Mouse (Mus musculus) bone marrow, adult 2 months (tissue): ENCODE measurements at regions not wholly inside any gene's neighbourhood (a gene's known extent, or its start where the extent isn't known, plus 50 kb on each side); places are given as distances from the start of the nearest gene placed in this dataset.

Experiments used
- H3K27ac ChIP-seq: fragments of 200-500 bp; 2 replicates; pipeline ENCODE4 v1.5.1; 2012; ENCODE audit warnings: low read depth, mild to moderate bottlenecking, control low read depth, inconsistent platforms, low read length; ENCODE audit not compliant: control insufficient read depth, poor library complexity, insufficient read depth
- H3K4me1 ChIP-seq: fragments of 200-500 bp; 2 replicates; pipeline ENCODE4 v1.6.1; 2011; ENCODE audit warnings: low read length; ENCODE audit not compliant: control insufficient read depth, insufficient read depth
- H3K4me3 ChIP-seq: fragments of 200-500 bp; replicated peaks from 2 replicates; pipeline ENCODE3; 2011; ENCODE audit warnings: mild to moderate bottlenecking, low read depth, low read length, control low read depth; ENCODE audit not compliant: control insufficient read depth
- CTCF ChIP-seq: fragments of 200-500 bp; IDR thresholded peaks from 2 replicates; pipeline ENCODE4 v1.5.1; 2011; ENCODE audit warnings: low read length, control low read depth; ENCODE audit not compliant: control insufficient read depth, insufficient read depth
- POLR2A ChIP-seq: fragments of 200-500 bp; IDR thresholded peaks from 2 replicates; pipeline ENCODE4 v1.6.1; 2011; ENCODE audit warnings: low read depth, mild to moderate bottlenecking, control low read depth, low read length, borderline replicate concordance; ENCODE audit not compliant: control insufficient read depth
- WGBS: fragments of 180-500 bp; shearing (Covaris S2); methylation state at CpG from one replicate; pipeline ENCODE4 v1.1.7; 2018; 5-methylcytosine and 5-hydroxymethylcytosine counted together

DNA sequence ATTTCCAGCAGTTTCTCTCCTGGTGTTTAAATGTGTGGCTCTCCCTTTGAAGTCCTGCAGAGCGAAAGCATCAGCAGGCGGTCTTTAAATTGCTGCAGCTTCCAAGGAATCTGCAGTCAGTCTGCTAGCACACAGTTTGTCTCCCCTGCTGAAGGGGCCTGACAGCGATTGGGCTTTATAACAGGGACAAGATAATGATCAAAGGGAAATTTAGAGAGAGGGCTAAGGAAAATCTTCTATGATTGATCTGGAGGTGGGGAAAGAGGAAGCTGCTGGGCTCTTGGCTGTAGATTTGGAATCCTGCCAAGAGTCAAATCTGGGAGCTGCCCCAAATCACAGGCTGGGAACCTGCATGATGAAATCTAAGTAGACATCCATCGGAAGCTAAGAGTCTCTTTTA is 1348.8 kb downstream of the Gsdmc2 start:
- 53% methylated on average over 4 of the region's 4 CpGs for WGBS

DNA sequence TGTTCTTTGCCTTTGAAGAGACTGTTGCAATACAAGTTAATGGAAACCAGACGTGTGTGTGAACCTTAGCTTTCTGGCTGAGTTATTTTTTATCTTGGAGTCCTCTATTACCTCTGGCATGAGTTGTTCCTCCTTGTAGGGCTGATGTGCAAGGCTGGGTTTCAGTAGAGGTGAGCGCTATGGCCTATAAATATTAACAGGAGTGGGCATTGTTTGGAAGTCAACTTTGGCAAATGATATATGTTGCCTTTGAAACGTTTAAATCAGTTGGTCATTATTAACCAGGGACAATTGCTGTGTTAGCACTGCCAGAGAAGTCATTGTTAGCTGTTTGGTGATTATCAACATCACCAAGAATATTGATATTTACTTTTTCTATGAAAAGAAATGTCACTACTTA is 1352.6 kb downstream of the Gsdmc2 start:
- 65% methylated on average over 3 of the region's 3 CpGs for WGBS
- TF ChIP-seq POLR2A, result no peak
- TF ChIP-seq CTCF, result no peak
- no peak overlapping the region for H3K27ac ChIP-seq
- H3K4me1 ChIP-seq, result no peaks in the 10 kb centered on the region
- no peak overlapping the region for H3K4me3 ChIP-seq

More for the DNA sequence above, 1348.8 kb downstream of the Gsdmc2 start:
- TF ChIP-seq POLR2A (no peak), CTCF (no peak)
- Histone ChIP-seq H3K4me3 (no peak overlapping the region), H3K27ac (no peak overlapping the region), H3K4me1 (no peaks in the 10 kb centered on the region)

DNA sequence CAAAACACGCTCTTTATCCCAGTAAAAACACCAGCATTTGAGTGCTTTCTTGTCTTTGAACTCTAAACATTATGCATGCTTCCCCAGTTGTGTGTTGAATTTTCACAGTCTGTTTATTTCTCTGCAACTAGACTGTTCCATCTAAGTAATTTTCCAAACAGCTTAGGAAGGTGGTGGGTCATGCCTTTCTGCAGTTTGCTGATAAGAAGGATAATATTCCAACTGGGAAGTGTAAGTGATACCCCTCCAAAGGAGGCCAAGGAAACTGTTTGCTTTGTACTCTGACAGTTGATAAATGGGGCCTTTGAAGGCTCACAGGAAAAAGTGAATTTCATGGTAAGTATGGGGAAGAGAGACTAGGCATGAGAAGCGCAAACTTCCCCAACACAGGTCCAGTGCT is 1354.4 kb downstream of the Gsdmc2 start:
- TF ChIP-seq CTCF (no peak), POLR2A (no peak)
- Histone ChIP-seq H3K4me3 (no peak overlapping the region), H3K27ac (no peak overlapping the region), H3K4me1 (no peaks in the 10 kb centered on the region)
- WGBS, result 87% methylated on average over 2 of the region's 2 CpGs

DNA sequence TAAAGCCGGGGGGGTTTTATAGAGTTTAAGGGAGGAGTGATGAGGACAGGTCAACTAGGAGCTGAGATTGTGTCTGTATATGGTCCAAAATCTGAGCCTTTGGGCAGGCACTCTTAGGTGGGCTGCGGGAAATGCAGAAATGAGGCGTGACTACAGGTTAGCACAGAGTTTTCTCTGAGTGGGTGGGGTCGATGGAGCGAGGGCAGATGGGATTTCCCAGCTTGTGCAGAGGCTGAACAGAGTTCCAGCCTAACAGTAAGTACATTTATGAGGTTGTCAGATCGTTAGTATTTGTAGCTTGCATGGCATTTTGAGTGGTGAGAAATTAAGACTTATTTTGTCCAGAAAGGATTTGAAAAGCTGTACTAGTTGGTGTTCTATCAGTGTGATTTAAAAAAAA is 1358.4 kb downstream of the Gsdmc2 start:
- TF ChIP-seq POLR2A (no peak), CTCF (no peak)
- H3K27ac ChIP-seq, result no peak overlapping the region
- no peaks in the 10 kb centered on the region for H3K4me1 ChIP-seq
- 78% methylated on average over 6 of the region's 6 CpGs for WGBS
- H3K4me3 ChIP-seq, result no peak overlapping the region

DNA sequence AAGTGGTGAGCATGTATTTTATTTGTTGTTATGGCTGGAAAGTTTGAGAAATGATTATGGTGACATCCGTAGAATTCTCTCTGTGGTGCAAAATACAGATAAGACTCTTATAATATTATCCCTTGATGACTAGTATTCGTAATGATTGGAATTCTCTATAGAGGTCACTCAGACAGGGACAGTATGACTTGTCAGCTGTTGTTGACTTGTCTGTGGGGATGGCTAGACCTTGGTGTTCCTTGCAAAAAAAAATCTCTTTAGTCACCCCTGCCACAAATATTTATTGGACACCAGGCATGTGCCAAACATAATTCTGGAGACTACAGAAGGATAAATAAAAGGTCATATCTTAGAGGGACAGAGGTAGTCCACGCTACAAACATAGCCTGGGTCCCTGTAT is 1360.6 kb downstream of the Gsdmc2 start:
- Histone ChIP-seq H3K27ac (no peak overlapping the region), H3K4me3 (no peak overlapping the region), H3K4me1 (no peaks in the 10 kb centered on the region)
- WGBS, result 78% methylated on average over 3 of the region's 3 CpGs
- TF ChIP-seq POLR2A (no peak), CTCF (no peak)

DNA sequence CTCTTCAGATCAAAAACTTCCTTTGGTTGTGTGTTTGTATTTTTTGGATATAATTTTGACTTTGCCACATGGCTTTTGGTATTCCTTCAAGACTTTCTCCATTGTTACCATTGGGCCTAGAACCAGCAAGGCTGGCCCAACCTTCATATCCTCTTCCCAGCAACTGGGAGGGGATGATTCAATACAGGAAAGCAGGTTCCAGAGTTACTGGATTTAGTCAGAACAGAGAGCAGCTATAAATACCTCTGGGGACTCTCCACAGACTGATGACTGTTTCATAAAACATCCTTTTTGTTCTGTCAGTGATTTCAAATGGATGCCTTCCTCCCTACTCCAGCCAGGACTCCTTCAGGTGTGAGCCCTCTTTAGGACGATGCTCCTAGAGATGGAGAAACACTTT is 1361.4 kb downstream of the Gsdmc2 start:
- H3K27ac ChIP-seq, result no peak overlapping the region
- no peak for TF ChIP-seq POLR2A
- no peak for TF ChIP-seq CTCF
- no peaks in the 10 kb centered on the region for H3K4me1 ChIP-seq
- no peak overlapping the region for H3K4me3 ChIP-seq
- 68% methylated on average over 1 of the region's 1 CpGs for WGBS

DNA sequence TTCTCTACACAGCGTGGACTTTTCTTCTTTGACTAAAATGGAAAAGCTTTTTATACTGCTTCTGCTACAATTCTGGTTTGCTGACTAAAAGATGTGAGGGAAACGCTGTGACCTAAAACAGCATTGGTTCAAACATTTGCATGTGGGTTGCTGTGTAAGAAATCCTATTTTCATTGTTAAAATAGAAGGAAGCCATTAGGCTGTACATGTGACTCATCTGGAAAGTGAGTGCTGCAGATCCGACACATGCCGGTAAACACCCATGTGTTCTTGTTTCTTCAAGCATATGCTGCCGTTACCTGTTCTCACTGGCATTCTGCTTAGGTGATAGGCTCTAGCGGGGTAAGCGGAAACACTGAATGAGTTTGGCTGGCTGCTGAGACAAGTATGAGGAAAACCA is 1362.6 kb downstream of the Gsdmc2 start:
- Histone ChIP-seq H3K4me3 (no peak overlapping the region), H3K27ac (no peak overlapping the region), H3K4me1 (no peaks in the 10 kb centered on the region)
- WGBS, result 86% methylated on average over 7 of the region's 7 CpGs
- TF ChIP-seq POLR2A (no peak), CTCF (no peak)

DNA sequence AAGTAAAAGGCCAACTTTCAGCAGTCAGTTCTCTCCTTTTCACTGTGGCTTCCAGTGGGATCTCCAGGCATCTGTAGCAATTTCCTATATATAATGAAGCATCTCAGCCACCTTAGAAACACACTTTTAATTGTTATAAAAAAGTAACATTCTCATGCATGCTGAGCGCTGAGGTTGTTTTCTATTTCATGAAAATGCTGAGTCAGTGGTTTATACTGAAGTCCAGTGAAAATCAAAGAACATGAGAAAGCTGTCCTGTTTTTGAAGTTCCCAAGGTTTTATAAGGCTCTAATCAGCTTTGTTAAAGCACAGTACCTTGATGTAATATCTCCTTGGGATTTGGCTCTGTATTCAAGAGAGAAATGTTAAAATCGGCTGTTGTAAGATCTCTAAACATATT is 1367.2 kb downstream of the Gsdmc2 start:
- 78% methylated on average over 2 of the region's 2 CpGs for WGBS
- H3K4me3 ChIP-seq, result no peak overlapping the region
- no peaks in the 10 kb centered on the region for H3K4me1 ChIP-seq
- H3K27ac ChIP-seq, result no peak overlapping the region
- TF ChIP-seq POLR2A (no peak), CTCF (no peak)

DNA sequence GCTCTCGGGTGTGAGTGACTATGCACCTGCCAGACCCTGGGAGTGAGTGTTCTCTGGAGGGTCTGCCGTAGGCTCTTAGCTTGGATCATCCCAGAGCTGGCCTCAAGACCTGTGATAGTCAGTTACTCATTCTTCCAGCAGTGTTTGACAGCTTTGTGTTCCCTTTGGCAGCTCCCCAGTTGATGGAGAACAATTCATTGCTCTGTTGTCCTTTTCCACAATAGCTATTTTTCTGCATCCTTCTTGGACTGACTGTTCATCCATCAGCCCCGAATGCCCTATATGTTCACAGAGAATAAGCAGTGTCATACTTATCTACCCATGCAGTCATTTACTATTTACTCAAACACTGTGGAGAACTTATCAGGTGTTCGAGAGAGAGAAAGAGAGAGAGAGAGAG is 1368.5 kb downstream of the Gsdmc2 start:
- Histone ChIP-seq H3K4me3 (no peak overlapping the region), H3K4me1 (no peaks in the 10 kb centered on the region), H3K27ac (no peak overlapping the region)
- TF ChIP-seq POLR2A, result no peak
- no peak for TF ChIP-seq CTCF
- 80% methylated on average over 4 of the region's 4 CpGs for WGBS
